Mouse (Mus musculus) liver, postnatal 0 days (tissue): ENCODE results near the gene Clock.

Experiments used
- CTCF ChIP-seq: sonication (generic); IDR thresholded peaks from 2 replicates; pipeline ENCODE4 v1.5.1; 2016; ENCODE audit warnings: antibody characterized with exemption, low read depth
- EP300 ChIP-seq: IDR thresholded peaks from 2 replicates; pipeline ENCODE4 v1.6.1; 2016; ENCODE audit warnings: antibody characterized with exemption, low read depth, mild to moderate bottlenecking

DNA sequence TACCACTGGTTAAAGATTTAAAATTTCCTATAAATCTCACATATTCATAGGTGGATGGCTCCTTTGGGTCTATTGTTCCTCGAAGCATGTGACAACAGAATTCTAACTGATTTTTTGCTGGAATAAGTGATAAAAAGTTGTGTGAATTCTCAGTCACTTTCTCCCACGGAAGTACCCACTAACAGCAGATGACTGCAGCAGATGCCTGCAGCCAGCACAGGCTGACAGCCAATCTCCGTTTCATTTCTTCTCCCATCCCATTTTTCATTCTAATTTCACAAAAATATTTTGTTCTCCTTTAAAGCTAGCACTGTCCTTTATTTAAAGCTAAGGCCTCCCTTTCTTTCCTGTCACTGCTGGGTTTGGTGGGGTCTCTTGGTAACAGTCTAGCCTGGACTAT is 59.2 kb downstream of the Clock start:
- TF ChIP-seq CTCF (no peak), EP300 (no peak)
